Mouse (Mus musculus) lung, adult 10 weeks (tissue): ENCODE results near the gene Uhrf1bp1. TPM values are rescaled to one million over a fixed set of nuclear protein-coding genes. Genes with fewer than 3 reads are reported as not detected.

ENCODE experiments used
- polyA plus RNA-seq: library from polyadenylated mRNA; stranded (reverse); fragments of 350-450 nt; fragmentation: Illumina TruSeq; extraction: RNeasy Lipid Tissue Mini Kit (QIAGEN cat#74804); gene quantifications from one replicate; pipeline ENCODE4 v1.2.3, GENCODE M21; 2014; ENCODE audit warnings: low read depth, low replicate concordance; ENCODE audit not compliant: insufficient read depth

Gene Uhrf1bp1
- polyA plus RNA-seq, result 2.2 TPM

GRCm38 (mm10) chr17:27856265-27856797 is at the start of gene Uhrf1bp1:
Gene Uhrf1bp1 (plus strand): TSS chr17:27856441.

GRCm38 (mm10) chr17:27820568-27821406 is 35.5 kb upstream of the Uhrf1bp1 start, which contains the start of gene D17Wsu92e:
Gene D17Wsu92e (minus strand): TSS chr17:27820648.

GRCm38 (mm10) chr17:27837850-27838249 is 18.4 kb upstream of the Uhrf1bp1 start, which contains the start of gene Snrpc:
Gene Snrpc (plus strand): TSS chr17:27838150.

GRCm38 (mm10) chr17:27908888-27909621 is 52.8 kb downstream of the Uhrf1bp1 start, which contains the start of gene Anks1:
Gene Anks1 (plus strand): TSS chr17:27909306.

GRCm38 (mm10) chr17:27909622-27910500 is 53.6 kb downstream of the Uhrf1bp1 start, which contains the start of gene Taf11:
Gene Taf11 (minus strand): TSS chr17:27909844.

Other genes with a start within 250 kb of the Uhrf1bp1 start
- gene Nudt3, start 232.9 kb upstream of the Uhrf1bp1 start, polyA plus RNA-seq, result 66.5 TPM
- not detected for gene RPS10-NUDT3, start 221.2 kb upstream of the Uhrf1bp1 start, polyA plus RNA-seq
- gene Rps10, start 219.8 kb upstream of the Uhrf1bp1 start, polyA plus RNA-seq, result 1,905 TPM
- gene Pacsin1, start 200.9 kb upstream of the Uhrf1bp1 start, polyA plus RNA-seq, result 0.43 TPM
- 2.5 TPM for gene Spdef, start 127.5 kb upstream of the Uhrf1bp1 start, polyA plus RNA-seq
- gene D17Wsu92e, start 35.8 kb upstream of the Uhrf1bp1 start, polyA plus RNA-seq, result 63.4 TPM
- gene Snrpc, start 18.3 kb upstream of the Uhrf1bp1 start, polyA plus RNA-seq, result 96.1 TPM
- gene Anks1, start 52.9 kb downstream of the Uhrf1bp1 start, polyA plus RNA-seq, result 21.2 TPM
- 33.1 TPM for gene Taf11, start 53.4 kb downstream of the Uhrf1bp1 start, polyA plus RNA-seq
- gene Tcp11, start 224.2 kb downstream of the Uhrf1bp1 start, polyA plus RNA-seq, result 6.4 TPM